Mouse (Mus musculus): Measurements from ENCODE around the gene Atg4a-ps. TPM values are rescaled to one million over a fixed set of nuclear protein-coding genes. Genes with fewer than 3 reads are reported as not detected.

Atg4a-ps gene
- polyA plus RNA-seq, 1 experiment from 2014 or later: not detected

DNA sequence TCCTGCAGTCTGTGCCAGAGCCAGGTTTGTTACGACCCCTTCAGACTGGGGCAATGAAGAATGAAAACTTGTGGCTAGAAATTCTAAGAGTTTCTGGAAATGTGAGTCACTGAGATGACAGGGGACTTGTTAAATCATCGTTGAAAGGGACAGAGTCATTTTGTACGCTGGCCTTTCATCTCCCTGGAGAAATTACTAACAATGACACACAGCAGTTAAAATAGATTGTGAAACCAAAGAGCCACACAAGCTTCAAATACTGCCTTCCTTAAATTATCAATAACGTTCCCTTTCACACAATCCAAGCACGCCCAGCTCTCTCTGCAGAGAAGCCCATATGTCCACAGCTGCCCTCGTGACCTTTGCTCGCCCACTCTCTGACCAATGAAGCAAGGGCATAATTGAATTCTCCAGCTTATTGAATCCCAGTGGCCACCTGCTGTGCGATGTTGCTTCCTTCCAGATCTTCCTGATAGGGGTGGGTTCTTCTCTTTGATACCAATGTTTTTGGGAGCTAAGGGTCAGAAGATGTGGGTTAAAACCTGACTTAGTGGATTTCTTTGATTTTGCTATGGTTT is 5.6 kb downstream of the Atg4a-ps start:
- Histone ChIP-seq H3K4me3 (ENCODE audit: low read depth, low read length) (no peak overlapping the region), H3K4me1 (ENCODE audit: control insufficient read depth, insufficient read depth, low read length) (no peaks in the 10 kb centered on the region), H3K4me2 (replicated peaks; ENCODE audit: low read depth, low read length) (no peak overlapping the region), H3K9ac (replicated peaks; ENCODE audit: low read depth, low read length) (no peak overlapping the region), H3K36me3 (ENCODE audit: control insufficient read depth, insufficient read depth, low read length) (no peaks in the 10 kb centered on the region), H3K27ac (ENCODE audit: low read length) (no peak overlapping the region), H3K27me3 (ENCODE audit: control insufficient read depth, insufficient read depth, low read length) (no peaks in the 10 kb centered on the region), H3K9me3 (ENCODE audit: control insufficient read depth, low read depth, low read length) (no peaks in the 10 kb centered on the region)
- 59% methylated on average over 8 of the region's 8 CpGs for WGBS
- ATAC-seq (ENCODE audit: insufficient number of reproducible peaks, insufficient read depth, low FRiP score, low read depth): no peak

DNA sequence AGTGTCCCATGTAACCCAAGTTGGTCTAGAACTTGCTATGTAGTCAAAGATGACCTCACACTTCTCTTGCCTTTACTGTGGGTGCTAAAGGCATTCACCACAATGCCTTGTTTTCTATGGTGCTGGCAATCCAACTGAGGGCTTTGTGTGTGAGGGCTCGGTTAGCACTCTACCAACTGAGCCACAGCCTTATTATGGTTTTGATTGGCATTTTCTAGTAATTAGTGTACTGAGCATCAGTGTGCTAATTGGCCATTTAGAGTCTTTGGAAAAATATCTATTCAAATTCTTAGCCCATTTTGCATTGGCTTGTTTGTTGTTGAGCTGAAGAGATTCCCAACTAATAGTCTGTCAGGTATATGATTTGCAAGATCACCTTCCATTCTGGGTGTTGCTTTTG is 8.2 kb downstream of the Atg4a-ps start:
- 79% methylated on average over 1 of the region's 1 CpGs for WGBS
- H3K4me3 ChIP-seq (ENCODE audit: low read depth, low read length): no peak overlapping the region

GRCm38 (mm10) chr3:103634256-103634655 is 11.6 kb downstream of the Atg4a-ps start:
- no peaks in the 10 kb centered on the region for H3K36me3 ChIP-seq (ENCODE audit: control insufficient read depth, insufficient read depth, low read length)
- H3K4me3 ChIP-seq (ENCODE audit: low read depth, low read length): no peak overlapping the region
- no peak overlapping the region for H3K4me2 ChIP-seq (replicated peaks; ENCODE audit: low read depth, low read length)
- no peaks in the 10 kb centered on the region for H3K4me1 ChIP-seq (ENCODE audit: control insufficient read depth, insufficient read depth, low read length)
- no peaks in the 10 kb centered on the region for H3K9me3 ChIP-seq (ENCODE audit: control insufficient read depth, low read depth, low read length)
- H3K27me3 ChIP-seq (ENCODE audit: control insufficient read depth, insufficient read depth, low read length): no peaks in the 10 kb centered on the region
- 94% methylated on average over 1 of the region's 1 CpGs for WGBS
- no peak for ATAC-seq (ENCODE audit: insufficient number of reproducible peaks, insufficient read depth, low FRiP score, low read depth)
- no peak overlapping the region for H3K27ac ChIP-seq (ENCODE audit: low read length)
- no peak overlapping the region for H3K9ac ChIP-seq (replicated peaks; ENCODE audit: low read depth, low read length)

More for the DNA sequence above, 8.2 kb downstream of the Atg4a-ps start:
- H3K9ac ChIP-seq (replicated peaks; ENCODE audit: low read depth, low read length): no peak overlapping the region
- no peaks in the 10 kb centered on the region for H3K36me3 ChIP-seq (ENCODE audit: control insufficient read depth, insufficient read depth, low read length)
- H3K4me1 ChIP-seq (ENCODE audit: control insufficient read depth, insufficient read depth, low read length): no peaks in the 10 kb centered on the region
- H3K27ac ChIP-seq (ENCODE audit: low read length): no peak overlapping the region
- no peaks in the 10 kb centered on the region for H3K27me3 ChIP-seq (ENCODE audit: control insufficient read depth, insufficient read depth, low read length)
- no peak overlapping the region for H3K4me2 ChIP-seq (replicated peaks; ENCODE audit: low read depth, low read length)
- no peak for ATAC-seq (ENCODE audit: insufficient number of reproducible peaks, insufficient read depth, low FRiP score, low read depth)
- no peaks in the 10 kb centered on the region for H3K9me3 ChIP-seq (ENCODE audit: control insufficient read depth, low read depth, low read length)

GRCm38 (mm10) chr3:103633831-103634230 is 12.0 kb downstream of the Atg4a-ps start:
- Histone ChIP-seq H3K4me3 (ENCODE audit: low read depth, low read length) (no peak overlapping the region), H3K36me3 (ENCODE audit: control insufficient read depth, insufficient read depth, low read length) (no peaks in the 10 kb centered on the region), H3K4me2 (replicated peaks; ENCODE audit: low read depth, low read length) (no peak overlapping the region), H3K27me3 (ENCODE audit: control insufficient read depth, insufficient read depth, low read length) (no peaks in the 10 kb centered on the region), H3K27ac (ENCODE audit: low read length) (no peak overlapping the region), H3K4me1 (ENCODE audit: control insufficient read depth, insufficient read depth, low read length) (no peaks in the 10 kb centered on the region), H3K9me3 (ENCODE audit: control insufficient read depth, low read depth, low read length) (no peaks in the 10 kb centered on the region), H3K9ac (replicated peaks; ENCODE audit: low read depth, low read length) (no peak overlapping the region)
- 50% methylated on average over 4 of the region's 4 CpGs for WGBS
- ATAC-seq (ENCODE audit: insufficient number of reproducible peaks, insufficient read depth, low FRiP score, low read depth): no peak

- Histone ChIP-seq H3K9ac (replicated peaks; ENCODE audit: low read depth, low read length) (no peak overlapping the region), H3K36me3 (ENCODE audit: control insufficient read depth, insufficient read depth, low read length) (no peaks in the 10 kb centered on the region), H3K4me2 (replicated peaks; ENCODE audit: low read depth, low read length) (no peak overlapping the region), H3K9me3 (ENCODE audit: control insufficient read depth, low read depth, low read length) (no peaks in the 10 kb centered on the region), H3K27ac (ENCODE audit: low read length) (no peak overlapping the region), H3K27me3 (ENCODE audit: control insufficient read depth, insufficient read depth, low read length) (no peaks in the 10 kb centered on the region), H3K4me1 (ENCODE audit: control insufficient read depth, insufficient read depth, low read length) (no peaks in the 10 kb centered on the region), H3K4me3 (ENCODE audit: low read depth, low read length) (no peak overlapping the region)
- ATAC-seq (ENCODE audit: insufficient number of reproducible peaks, insufficient read depth, low FRiP score, low read depth): no peak
- WGBS: 56% methylated on average over 7 of the region's 7 CpGs
Measured at GRCm38 (mm10) chr3:103633124-103633523, 12.7 kb downstream of the Atg4a-ps start.

DNA sequence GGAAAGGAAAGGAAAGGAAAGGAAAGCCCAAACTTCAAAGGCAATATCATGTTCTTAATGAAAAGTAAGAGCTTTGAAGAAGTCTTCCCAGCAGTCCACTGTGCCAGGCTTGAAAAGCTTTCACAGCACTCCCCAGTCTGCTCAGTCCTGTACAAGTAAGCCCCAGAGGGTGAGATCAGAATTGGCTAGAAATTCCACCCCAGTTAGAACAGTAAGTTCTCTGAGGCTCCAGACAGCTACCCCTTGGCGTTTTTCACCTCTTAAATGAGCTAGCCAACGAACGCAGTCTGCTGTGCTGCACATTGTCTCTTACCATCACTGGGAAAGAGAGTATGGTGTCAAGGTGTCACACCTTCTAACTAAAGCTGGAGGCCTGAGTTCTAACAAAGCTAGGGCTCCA is 18.2 kb downstream of the Atg4a-ps start:
- no peak for ATAC-seq (ENCODE audit: insufficient number of reproducible peaks, insufficient read depth, low FRiP score, low read depth)
- H3K4me3 ChIP-seq (ENCODE audit: low read depth, low read length): no peak overlapping the region
- WGBS: 91% methylated on average over 3 of the region's 3 CpGs

DNA sequence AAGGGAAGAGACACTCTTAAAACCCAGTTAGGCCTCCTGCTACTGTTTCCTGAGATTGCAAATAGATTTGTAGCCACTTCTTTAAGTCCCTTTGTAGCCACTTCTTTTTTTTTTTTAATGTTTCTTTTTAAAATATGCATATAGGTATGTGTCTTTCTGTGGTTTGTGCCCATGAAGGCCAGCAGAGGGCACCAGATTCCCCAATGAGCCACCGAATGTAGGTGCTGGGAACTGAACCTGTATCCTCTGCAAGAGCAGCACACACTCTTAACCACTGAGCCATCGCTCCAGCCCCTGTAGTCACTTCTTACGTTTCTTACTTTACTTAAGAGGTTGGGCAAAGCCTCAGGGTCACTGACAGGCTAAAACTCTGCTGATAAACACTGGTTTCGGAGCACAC is 19.4 kb downstream of the Atg4a-ps start:
- H3K36me3 ChIP-seq (ENCODE audit: control insufficient read depth, insufficient read depth, low read length): no peaks in the 10 kb centered on the region

More for the DNA sequence above, 18.2 kb downstream of the Atg4a-ps start:
- Histone ChIP-seq H3K9ac (replicated peaks; ENCODE audit: low read depth, low read length) (no peak overlapping the region), H3K36me3 (ENCODE audit: control insufficient read depth, insufficient read depth, low read length) (no peaks in the 10 kb centered on the region), H3K4me1 (ENCODE audit: control insufficient read depth, insufficient read depth, low read length) (0 out of 2 replicates have a peak, but pooled peaks cover 4% of the 10 kb centered on the region), H3K27ac (ENCODE audit: low read length) (no peak overlapping the region), H3K9me3 (ENCODE audit: control insufficient read depth, low read depth, low read length) (no peaks in the 10 kb centered on the region; the same call in 1 of the 2 replicates), H3K27me3 (ENCODE audit: control insufficient read depth, insufficient read depth, low read length) (no peaks in the 10 kb centered on the region), H3K4me2 (replicated peaks; ENCODE audit: low read depth, low read length) (no peak overlapping the region)

GRCm38 (mm10) chr3:103625169-103625568 is 20.7 kb downstream of the Atg4a-ps start:
- Histone ChIP-seq H3K4me1 (ENCODE audit: control insufficient read depth, insufficient read depth, low read length) (0 out of 2 replicates have a peak, but pooled peaks cover 4% of the 10 kb centered on the region), H3K4me2 (replicated peaks; ENCODE audit: low read depth, low read length) (no peak overlapping the region), H3K27ac (ENCODE audit: low read length) (no peak overlapping the region), H3K9ac (replicated peaks; ENCODE audit: low read depth, low read length) (no peak overlapping the region), H3K4me3 (ENCODE audit: low read depth, low read length) (no peak overlapping the region), H3K27me3 (ENCODE audit: control insufficient read depth, insufficient read depth, low read length) (no peaks in the 10 kb centered on the region), H3K9me3 (ENCODE audit: control insufficient read depth, low read depth, low read length) (no peaks in the 10 kb centered on the region; the same call in 1 of the 2 replicates), H3K36me3 (ENCODE audit: control insufficient read depth, insufficient read depth, low read length) (no peaks in the 10 kb centered on the region)
- no peak for ATAC-seq (ENCODE audit: insufficient number of reproducible peaks, insufficient read depth, low FRiP score, low read depth)
- WGBS: 87% methylated on average over 13 of the region's 13 CpGs

More for the DNA sequence above, 19.4 kb downstream of the Atg4a-ps start:
- Histone ChIP-seq H3K9me3 (ENCODE audit: control insufficient read depth, low read depth, low read length) (no peaks in the 10 kb centered on the region; the same call in 1 of the 2 replicates), H3K4me2 (replicated peaks; ENCODE audit: low read depth, low read length) (no peak overlapping the region), H3K4me1 (ENCODE audit: control insufficient read depth, insufficient read depth, low read length) (0 out of 2 replicates have a peak, but pooled peaks cover 4% of the 10 kb centered on the region), H3K27ac (ENCODE audit: low read length) (no peak overlapping the region), H3K9ac (replicated peaks; ENCODE audit: low read depth, low read length) (no peak overlapping the region), H3K4me3 (ENCODE audit: low read depth, low read length) (no peak overlapping the region), H3K27me3 (ENCODE audit: control insufficient read depth, insufficient read depth, low read length) (no peaks in the 10 kb centered on the region)
- WGBS: 86% methylated on average over 4 of the region's 4 CpGs
- no peak for ATAC-seq (ENCODE audit: insufficient number of reproducible peaks, insufficient read depth, low FRiP score, low read depth)

DNA sequence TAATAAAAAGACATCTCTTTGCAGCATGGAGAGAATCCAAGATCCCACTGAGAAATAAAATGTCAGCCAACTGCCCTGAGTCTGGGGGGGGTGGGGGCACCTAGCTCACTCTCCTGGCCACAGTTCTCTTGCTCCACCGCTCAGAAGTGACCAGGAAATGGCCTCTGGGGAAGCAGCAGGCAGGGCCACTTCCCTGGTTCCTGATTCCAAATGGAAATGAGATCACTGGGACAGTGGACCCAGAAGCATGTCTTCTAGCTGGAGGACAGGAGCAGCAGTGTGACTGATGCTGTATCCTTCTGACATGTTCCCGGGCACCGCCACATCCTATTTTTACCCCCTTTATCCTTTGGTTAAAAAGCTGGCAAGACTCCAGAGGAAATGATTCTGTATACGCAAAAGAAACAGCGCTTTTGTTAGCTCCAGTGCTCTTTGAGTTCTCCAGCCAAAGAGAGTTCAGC is 21.2 kb downstream of the Atg4a-ps start:
- ATAC-seq (ENCODE audit: insufficient number of reproducible peaks, insufficient read depth, low FRiP score, low read depth): no peak
- WGBS: 39% methylated on average over 5 of the region's 5 CpGs
- Histone ChIP-seq H3K4me3 (ENCODE audit: low read depth, low read length) (no peak overlapping the region), H3K27me3 (ENCODE audit: control insufficient read depth, insufficient read depth, low read length) (no peaks in the 10 kb centered on the region), H3K9ac (replicated peaks; ENCODE audit: low read depth, low read length) (no peak overlapping the region), H3K4me1 (ENCODE audit: control insufficient read depth, insufficient read depth, low read length) (0 out of 2 replicates have a peak, but pooled peaks cover 4% of the 10 kb centered on the region), H3K9me3 (ENCODE audit: control insufficient read depth, low read depth, low read length) (no peaks in the 10 kb centered on the region; the same call in 1 of the 2 replicates), H3K36me3 (ENCODE audit: control insufficient read depth, insufficient read depth, low read length) (no peaks in the 10 kb centered on the region), H3K27ac (ENCODE audit: low read length) (no peak overlapping the region), H3K4me2 (replicated peaks; ENCODE audit: low read depth, low read length) (no peak overlapping the region)

Data from stomach, embryonic 14.5 days (tissue).